Mouse (Mus musculus) small intestine, adult 2 months (tissue): ENCODE results near the gene Rapgef3.

Experiments
- CTCF ChIP-seq: fragments of 200-500 bp; IDR thresholded peaks from 2 replicates; pipeline ENCODE4 v1.5.1; 2012; ENCODE audit warnings: low read depth, mild to moderate bottlenecking, control low read depth, inconsistent platforms, low read length, moderate library complexity, mixed read lengths; ENCODE audit not compliant: insufficient replicate concordance, insufficient read length; ENCODE audit errors: extremely low read depth
- POLR2A ChIP-seq: fragments of 200-500 bp; IDR thresholded peaks from 2 replicates; pipeline ENCODE4 v1.6.1; 2012; ENCODE audit warnings: low read depth, mild to moderate bottlenecking, control low read depth, inconsistent platforms, low read length, moderate library complexity

DNA sequence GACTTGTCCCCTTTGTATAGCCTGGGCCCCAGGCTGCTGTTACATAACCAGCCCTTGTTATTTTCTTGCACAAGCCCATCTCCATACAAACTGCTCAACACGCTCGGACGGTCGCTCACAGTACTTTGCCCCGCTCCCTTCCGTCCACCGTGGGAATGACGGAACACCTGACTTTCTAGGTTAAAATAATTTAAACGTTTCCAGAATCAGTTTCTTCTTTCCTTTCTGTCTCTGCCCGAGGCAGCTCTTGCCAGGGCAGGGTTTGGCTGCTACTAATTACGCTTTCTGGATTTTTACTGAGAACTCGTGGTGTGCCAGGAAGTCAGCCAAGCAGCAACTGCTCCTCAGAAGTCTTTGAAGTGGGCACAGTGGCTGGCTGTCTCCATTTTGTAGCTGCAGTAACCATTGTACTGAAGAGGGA is 12.8 kb upstream of the Rapgef3 start:
- TF ChIP-seq CTCF (no peak), POLR2A (no peak)
